Mouse (Mus musculus): ENCODE results near the gene Rad54l. TPM values are rescaled to one million over a fixed set of nuclear protein-coding genes. Genes with fewer than 3 reads are reported as not detected.

Gene Rad54l
- under 1 TPM; 0.10 to 0.26 TPM for total RNA-seq (2021)
- long read RNA-seq, experiment 1: 0 reads
- long read RNA-seq, experiment 2: 0 reads

- peak; percentile 86 to 90 for DNase-seq
These were observed at the start of gene Rad54l, which contains the start of gene Pomgnt1 for GRCm38 (mm10) chr4:116123602-116124519. Gene Rad54l, minus strand, starts transcription at chr4:116123690. Gene Pomgnt1, plus strand, starts transcription at chr4:116123840.

- no peak for DNase-seq
These were observed 49.6 kb upstream of the Rad54l start, which contains the start of the genes 1700042G07Rik and Gm49337 for GRCm38 (mm10) chr4:116173072-116173471. Gene 1700042G07Rik, plus strand, starts transcription at chr4:116173372. Gene Gm49337, plus strand, starts transcription at chr4:116173384.

DNA sequence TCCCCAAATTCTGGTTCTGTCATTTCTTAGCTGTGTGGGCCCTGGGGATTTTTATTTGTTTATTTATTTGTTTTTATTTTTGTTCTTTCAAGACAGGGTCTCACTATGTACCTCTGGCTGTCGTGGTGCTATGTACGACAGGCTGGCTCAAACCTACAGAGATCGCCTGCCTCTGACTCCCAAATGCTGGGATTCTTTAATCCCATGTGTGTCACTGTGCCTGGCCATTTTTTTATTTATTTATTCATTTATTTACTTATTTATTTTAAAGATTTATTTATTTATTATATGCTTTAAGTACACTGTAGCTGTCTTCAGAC, 45.8 kb upstream of the Rad54l start:
- no peak for DNase-seq

- peak; percentile 72 to 91 for DNase-seq
These were observed 45.3 kb upstream of the Rad54l start for GRCm38 (mm10) chr4:116168617-116169352.

GRCm38 (mm10) chr4:116167404-116167803, 43.9 kb upstream of the Rad54l start, which contains the start of gene Tspan1:
Gene Tspan1, minus strand, starts transcription at chr4:116167601.
- DNase-seq: no peak

- no peak for DNase-seq
These were observed 42.4 kb upstream of the Rad54l start for GRCm38 (mm10) chr4:116165708-116166407.

DNA sequence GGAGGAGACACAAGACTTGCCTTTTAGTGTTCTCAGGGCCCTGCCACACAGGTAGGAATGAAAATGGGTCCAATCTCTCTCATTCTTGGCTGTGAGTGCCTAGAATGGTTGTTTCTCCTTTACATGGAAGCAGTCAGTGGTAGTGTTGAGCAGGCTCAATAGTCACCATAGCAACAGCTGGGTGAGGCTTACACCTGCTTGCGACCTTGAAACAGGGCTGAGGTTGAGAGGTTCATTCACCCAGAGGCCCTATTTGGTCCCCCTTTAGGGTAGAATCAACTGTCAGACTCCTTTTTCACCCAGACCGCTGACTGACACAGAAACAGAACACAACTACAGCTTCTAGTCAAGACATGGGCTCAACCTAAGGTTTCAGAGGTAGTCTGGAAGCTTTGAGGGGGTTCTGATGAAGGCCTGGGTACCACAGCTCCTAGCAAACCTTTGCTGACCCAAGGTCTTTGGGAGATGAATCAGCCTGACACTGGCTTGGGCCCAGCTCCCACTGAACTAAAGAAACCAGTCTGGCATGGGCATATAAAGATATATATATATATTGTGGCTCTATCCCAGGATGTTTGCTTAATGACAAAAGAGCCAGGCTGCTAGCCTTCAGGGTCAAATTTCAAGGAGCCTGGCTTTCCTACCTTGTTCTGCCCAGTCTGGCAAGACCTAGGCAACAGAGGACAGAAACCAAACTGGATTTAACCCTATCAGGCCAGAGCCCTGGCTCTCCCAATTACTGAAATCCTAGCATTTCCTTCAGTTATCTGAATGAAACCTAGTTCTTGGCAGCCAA, 41.5 kb upstream of the Rad54l start:
- no peak for DNase-seq

GRCm38 (mm10) chr4:116162142-116162541, 38.7 kb upstream of the Rad54l start:
- DNase-seq: no peak

GRCm38 (mm10) chr4:116160769-116161168, 37.3 kb upstream of the Rad54l start:
- peak in 1 of 2 experiments; percentile 59 for DNase-seq

DNA sequence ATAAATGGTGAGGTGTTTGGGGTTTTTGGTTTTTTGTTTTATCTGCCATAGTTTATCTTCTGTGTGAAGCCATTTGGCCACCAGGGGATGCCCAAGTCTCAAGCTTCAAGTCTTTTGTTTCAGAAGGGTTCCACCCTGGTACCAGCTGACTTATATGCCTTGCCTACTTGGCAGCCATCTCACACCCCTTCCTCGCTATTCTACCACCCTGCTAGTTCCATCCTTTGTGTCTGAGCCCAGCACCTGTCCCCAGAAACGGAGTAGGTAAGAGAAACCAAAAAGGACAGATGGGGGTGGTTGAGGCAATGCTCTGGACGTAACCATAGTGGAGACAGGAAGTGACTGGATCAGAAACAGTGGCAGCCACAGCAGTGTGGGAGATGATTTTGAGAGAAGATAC, 36.4 kb upstream of the Rad54l start:
- DNase-seq: no peak

DNA sequence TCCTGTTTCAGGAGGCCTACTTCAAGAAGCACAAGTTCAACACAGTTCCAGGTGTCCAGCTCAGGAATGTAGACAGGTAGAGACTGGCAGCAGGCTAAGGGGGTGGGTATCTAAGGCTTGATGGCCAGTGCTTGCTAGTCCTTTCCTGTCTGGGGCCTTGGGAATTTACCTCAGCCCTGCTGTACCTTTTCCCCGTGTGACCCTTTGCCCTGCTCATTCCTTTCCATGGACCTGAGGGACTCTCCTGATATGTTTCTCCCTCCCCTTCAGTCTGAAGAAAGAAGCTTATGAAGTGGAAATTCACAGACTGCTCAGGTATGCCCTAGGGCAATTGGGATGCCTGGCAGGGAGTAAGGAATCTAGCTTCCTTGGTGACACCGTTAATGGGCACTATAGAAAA, 34.4 kb upstream of the Rad54l start:
- no peak for DNase-seq

DNA sequence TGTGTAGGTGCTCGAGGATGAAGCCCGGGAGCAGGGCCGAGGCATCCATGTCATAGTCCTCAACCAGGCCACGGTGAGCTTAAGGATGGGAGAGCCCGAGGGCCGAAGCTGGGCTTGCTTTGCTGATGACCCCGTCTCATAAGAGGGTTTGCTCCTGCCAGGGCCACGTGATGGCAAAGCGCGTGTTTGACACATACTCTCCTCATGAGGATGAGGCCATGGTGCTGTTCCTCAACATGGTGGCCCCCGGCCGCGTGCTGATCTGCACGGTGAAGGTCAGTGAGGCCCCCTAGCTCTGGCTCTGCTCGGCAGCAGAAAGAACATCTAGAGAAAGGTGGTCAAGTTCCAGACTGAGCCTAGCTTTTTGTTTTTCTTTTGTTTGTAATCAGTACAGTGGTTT, 29.2 kb upstream of the Rad54l start:
- no peak for DNase-seq

DNA sequence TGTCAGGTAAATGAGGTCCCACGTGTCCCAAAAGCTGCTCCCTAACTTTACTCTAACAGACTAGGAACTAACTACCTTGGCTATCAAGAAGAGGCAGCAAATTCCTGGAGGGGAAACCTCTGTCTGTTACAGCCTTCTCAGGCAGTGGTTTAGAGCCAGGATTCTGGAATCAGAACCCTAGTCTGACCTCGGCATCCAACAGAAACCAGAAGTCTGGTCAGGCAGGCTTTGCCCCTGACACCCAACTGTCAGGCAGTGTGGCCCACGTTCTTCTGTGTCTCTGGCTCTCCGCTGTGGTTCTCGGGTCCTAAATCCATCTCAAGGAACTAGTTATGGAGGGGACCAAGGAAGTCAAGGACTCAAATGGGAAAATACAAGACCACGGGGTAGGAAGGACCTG, 27.7 kb upstream of the Rad54l start, which contains the start of gene Lurap1:
TSS of gene Lurap1 (minus strand) at position 101 of the 400 bp plus-strand sequence.
- no peak for DNase-seq

- DNase-seq: no peak
These were observed 27.4 kb upstream of the Rad54l start for GRCm38 (mm10) chr4:116150862-116151221.

GRCm38 (mm10) chr4:116150156-116150861, 26.8 kb upstream of the Rad54l start:
- peak; percentile 77 to 78 for DNase-seq

DNA sequence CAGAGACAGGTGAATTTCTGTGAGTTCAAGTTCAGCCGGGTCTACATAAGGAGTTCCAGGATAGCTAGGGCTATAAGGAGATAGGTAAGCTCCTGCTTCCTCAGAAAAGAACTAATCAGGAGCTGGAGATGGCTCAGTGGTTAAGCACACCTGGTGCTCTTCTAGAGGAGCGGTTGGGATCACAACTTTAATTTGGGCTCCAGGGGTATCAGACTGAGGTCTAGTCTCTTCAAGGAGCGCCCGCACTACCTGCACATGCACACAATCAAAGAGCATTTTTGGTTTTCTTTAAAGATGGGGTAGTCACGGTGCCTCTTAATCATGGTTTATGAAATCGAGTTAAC, 26.3 kb upstream of the Rad54l start:
- DNase-seq: no peak

- peak; percentile 75 to 84 for DNase-seq
These were observed 20.6 kb upstream of the Rad54l start for GRCm38 (mm10) chr4:116143891-116144717.

GRCm38 (mm10) chr4:116143317-116143811, 19.9 kb upstream of the Rad54l start:
- DNase-seq: peak; percentile 36 to 41

GRCm38 (mm10) chr4:116142269-116142668, 18.8 kb upstream of the Rad54l start:
- no peak for DNase-seq

DNA sequence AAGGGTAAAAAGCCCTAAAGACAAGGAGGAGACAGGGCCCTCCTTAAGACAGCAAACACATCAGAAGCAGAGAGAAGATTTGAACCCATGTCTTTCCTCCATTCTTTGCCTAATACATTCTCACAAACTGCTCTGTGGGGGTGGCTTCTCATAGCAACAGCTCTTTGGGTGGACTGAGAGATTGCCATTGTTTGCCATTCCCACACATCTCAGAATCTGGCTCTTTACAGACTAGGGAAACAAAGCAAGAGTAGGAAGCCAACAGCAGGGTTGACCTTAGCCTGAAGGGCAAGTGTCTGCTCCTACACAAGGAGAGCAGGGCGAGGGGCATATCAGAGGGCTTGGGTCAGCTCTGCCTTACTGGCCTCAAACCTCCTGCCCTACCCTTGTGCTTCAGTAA, 18.2 kb upstream of the Rad54l start:
- no peak for DNase-seq

All from heart, adult 18-20 months (tissue).